Mouse (Mus musculus) E14TG2a.4 (cell line): ENCODE measurements around the gene Pik3r2.

ENCODE experiments used
- CTCF ChIP-seq: conservative IDR thresholded peaks from 2 replicates; pipeline ENCODE4 v1.5.1; 2014; ENCODE audit warnings: low read length
- POU5F1 ChIP-seq: IDR thresholded peaks from 2 replicates; pipeline ENCODE4 v1.6.1; 2014; ENCODE audit warnings: low read length, borderline replicate concordance

- TF ChIP-seq CTCF (no peak), POU5F1 (no peak)
Measured at GRCm38 (mm10) chr8:70810962-70811680, 34.6 kb upstream of the Pik3r2 start.
